Mouse (Mus musculus): ENCODE measurements around the gene Ttll1. TPM values are rescaled to one million over a fixed set of nuclear protein-coding genes. Genes with fewer than 3 reads are reported as not detected.
"Not testable (repeated sequence)": the region's sequence is repeated elsewhere in the genome, so short reads cannot be mapped to it uniquely, and the experiment has no call there.

Gene Ttll1
- total and polyA plus RNA-seq, 2 experiments from 2014 or later: 47.4 to 115 TPM

DNA sequence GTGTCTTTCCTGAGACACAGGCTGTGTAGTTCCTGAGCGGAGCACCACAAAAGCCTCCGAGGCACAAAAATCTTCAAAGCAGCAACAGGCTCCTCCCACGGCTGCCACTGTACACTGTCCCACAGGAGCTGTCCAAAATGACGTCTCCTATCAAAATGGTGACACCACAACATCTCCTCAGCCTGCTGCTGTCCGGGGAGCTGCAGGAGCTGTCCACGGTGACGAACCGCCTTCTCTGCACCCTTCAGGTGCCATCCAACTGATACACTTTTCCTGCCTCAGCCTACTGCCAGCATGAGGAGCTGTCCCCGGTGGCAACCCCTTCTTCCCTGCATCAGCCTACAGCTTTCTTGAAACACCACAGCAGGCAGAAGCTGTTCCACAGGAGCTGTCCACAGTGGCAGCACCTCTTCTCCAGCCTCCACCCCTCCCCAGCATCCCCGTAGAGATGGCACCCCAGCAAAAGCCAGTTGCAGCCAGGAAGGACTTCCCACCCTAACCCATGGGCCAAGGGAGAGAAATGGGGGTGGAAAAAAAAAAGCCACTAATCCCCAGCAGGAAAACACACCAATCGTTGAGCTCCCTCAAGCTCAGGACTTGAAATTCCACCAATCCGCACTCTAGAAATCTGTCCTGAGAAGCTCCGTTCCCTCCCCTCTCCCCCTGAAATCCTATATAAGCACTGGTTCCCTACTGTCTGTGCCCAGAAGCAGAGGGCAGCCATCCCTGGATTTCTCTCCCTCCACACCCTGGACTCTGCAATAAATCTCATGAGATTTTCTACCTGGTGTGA lies 2.0 kb upstream of the Ttll1 start:
- H3K9me3 ChIP-seq (ENCODE audit: low read length): no peaks in the 10 kb centered on the region
- peaks cover 4% of the 10 kb centered on the region; the same call in 1 of the 2 replicates for H3K4me1 ChIP-seq (ENCODE audit: insufficient read depth)
- TF ChIP-seq CTCF (IDR thresholded peaks at IDR 0.05; ENCODE audit: low read depth): no peak
- no peak for ATAC-seq
- no peaks in the 10 kb centered on the region for H3K36me3 ChIP-seq (ENCODE audit: insufficient read depth)
- no peak overlapping the region for H3K4me3 ChIP-seq (ENCODE audit: low read depth, low read length)
- H3K27ac ChIP-seq (ENCODE audit: low read depth, low read length): no peak overlapping the region
- no peak overlapping the region for H3K9ac ChIP-seq
- no peaks in the 10 kb centered on the region for H3K27me3 ChIP-seq (ENCODE audit: insufficient read depth, low read length)
- DNase-seq: no peak
- WGBS: 78% methylated on average over 13 of the region's 13 CpGs
- no peak overlapping the region for H3K4me2 ChIP-seq (ENCODE audit: low read depth)

DNA sequence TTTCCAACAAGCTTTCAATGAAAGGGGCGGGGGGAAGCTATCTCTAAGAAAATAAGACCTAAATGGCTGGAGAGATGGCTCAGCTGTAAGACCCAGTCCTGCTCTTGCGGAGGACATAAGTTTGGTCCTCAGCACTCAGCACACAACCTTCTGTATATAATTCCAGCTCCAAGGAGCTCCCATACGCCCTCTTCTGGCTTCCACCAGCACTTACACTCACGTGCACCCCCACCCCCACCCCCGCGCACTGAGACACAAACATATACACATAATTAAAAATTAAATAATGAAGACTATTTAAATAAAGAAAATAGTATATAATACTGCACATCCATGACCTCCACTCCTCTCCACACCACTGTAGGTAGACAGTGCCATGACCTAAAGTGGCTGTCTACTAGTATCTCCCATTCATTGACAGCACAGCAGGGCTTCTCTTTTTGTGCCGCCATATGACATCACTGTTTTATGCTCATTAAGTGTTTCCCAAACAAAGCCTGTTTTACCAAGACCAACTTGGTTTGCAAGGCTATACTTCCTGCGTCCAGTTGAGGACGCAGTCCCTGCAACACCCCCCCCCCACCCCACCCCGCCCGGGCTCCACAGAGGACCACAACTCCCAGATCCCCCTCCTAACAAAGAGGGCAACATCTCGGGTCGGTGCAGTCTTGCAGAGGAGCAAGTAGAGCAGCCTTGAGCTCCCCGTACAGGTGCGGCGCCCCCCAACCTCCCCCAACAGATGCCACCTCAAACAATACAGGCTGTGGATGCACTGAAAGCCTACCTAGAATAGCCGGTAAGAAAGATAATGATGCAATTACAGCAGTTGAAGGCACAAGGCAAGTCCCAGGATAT lies 516 bp downstream of the Ttll1 start:
- ATAC-seq (peak; percentile 81), DNase-seq (no peak)
- H3K27me3 ChIP-seq (ENCODE audit: insufficient read depth, low read length): no peaks in the 10 kb centered on the region
- H3K4me2 ChIP-seq (ENCODE audit: low read depth): peak overlapping the region; percentile 63
- H3K4me3 ChIP-seq (ENCODE audit: low read depth, low read length): peak overlapping the region; percentile 58
- WGBS: 27% methylated on average over 17 of the region's 17 CpGs
- H3K27ac ChIP-seq (ENCODE audit: low read depth, low read length): peak overlapping the region; percentile 94
- no peaks in the 10 kb centered on the region for H3K9me3 ChIP-seq (ENCODE audit: low read length)
- 0 out of 2 replicates have a peak, but pooled peaks cover 4% of the 10 kb centered on the region for H3K36me3 ChIP-seq (ENCODE audit: insufficient read depth)
- peak overlapping the region; percentile 86 for H3K9ac ChIP-seq
- TF ChIP-seq CTCF (IDR thresholded peaks at IDR 0.05; ENCODE audit: low read depth): no peak; the same call in 1 of the 2 replicates
- H3K4me1 ChIP-seq (ENCODE audit: insufficient read depth): peaks cover 4% of the 10 kb centered on the region; the same call in 1 of the 2 replicates

DNA sequence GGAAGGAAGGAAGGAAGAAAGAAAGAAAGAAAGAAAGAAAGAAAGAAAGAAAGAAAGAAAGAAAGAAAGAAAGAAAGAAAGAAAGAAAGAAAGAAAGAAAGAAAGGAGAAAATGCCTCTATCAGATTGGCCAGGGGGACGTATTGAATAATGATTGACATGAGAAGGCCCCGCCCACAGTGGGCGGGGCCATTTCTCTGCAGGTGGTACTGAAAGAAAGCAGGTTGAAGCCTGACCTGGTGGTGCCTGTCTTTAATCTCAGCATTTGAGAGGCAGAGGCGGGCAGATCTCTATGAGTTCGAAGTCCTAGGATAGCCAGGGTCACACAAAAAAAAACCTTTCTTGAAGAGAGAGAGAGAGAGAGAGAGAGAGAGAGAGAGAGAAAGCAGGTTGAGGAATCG lies 9.2 kb downstream of the Ttll1 start:
- H3K36me3 ChIP-seq (ENCODE audit: insufficient read depth): peaks cover 66% of the 10 kb centered on the region
- WGBS: 85% methylated on average over 6 of the region's 6 CpGs
- H3K4me3 ChIP-seq (ENCODE audit: low read depth, low read length); H3K9me3 ChIP-seq (ENCODE audit: low read length); H3K4me2 ChIP-seq (ENCODE audit: low read depth); H3K4me1 ChIP-seq (ENCODE audit: insufficient read depth); DNase-seq; ATAC-seq; H3K27ac ChIP-seq (ENCODE audit: low read depth, low read length); H3K9ac ChIP-seq; H3K27me3 ChIP-seq (ENCODE audit: insufficient read depth, low read length): not testable (repeated sequence)

DNA sequence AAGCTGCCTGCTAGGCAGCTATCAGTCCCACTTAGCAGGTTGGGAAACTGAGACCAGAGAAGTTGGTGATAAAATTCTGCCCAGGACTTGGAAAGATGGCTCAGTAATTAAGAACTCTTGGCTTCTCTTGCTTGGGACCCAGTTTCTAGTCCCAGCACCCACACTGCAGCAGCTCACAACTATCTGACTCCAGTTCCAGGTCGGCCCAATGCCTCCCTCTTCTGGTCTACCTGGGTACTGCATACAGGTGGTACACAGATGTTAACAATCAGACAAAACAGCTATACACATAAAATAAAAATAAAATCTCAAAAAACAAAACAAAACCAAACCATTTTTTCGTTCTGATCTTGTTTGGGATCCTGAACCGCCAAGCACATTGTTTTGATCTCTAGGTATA lies 10.3 kb downstream of the Ttll1 start:
- no peaks in the 10 kb centered on the region for H3K27me3 ChIP-seq (ENCODE audit: insufficient read depth, low read length)
- H3K36me3 ChIP-seq (ENCODE audit: insufficient read depth): peaks cover 75% of the 10 kb centered on the region
- H3K4me3 ChIP-seq (ENCODE audit: low read depth, low read length): no peak overlapping the region
- TF ChIP-seq CTCF (IDR thresholded peaks at IDR 0.05; ENCODE audit: low read depth): peak; percentile 47
- H3K27ac ChIP-seq (ENCODE audit: low read depth, low read length): no peak overlapping the region
- WGBS: 70% methylated on average over 3 of the region's 3 CpGs
- no peaks in the 10 kb centered on the region for H3K9me3 ChIP-seq (ENCODE audit: low read length)
- DNase-seq (no peak), ATAC-seq (no peak)
- no peak overlapping the region for H3K9ac ChIP-seq
- no peak overlapping the region for H3K4me2 ChIP-seq (ENCODE audit: low read depth)
- no peaks in the 10 kb centered on the region for H3K4me1 ChIP-seq (ENCODE audit: insufficient read depth)

DNA sequence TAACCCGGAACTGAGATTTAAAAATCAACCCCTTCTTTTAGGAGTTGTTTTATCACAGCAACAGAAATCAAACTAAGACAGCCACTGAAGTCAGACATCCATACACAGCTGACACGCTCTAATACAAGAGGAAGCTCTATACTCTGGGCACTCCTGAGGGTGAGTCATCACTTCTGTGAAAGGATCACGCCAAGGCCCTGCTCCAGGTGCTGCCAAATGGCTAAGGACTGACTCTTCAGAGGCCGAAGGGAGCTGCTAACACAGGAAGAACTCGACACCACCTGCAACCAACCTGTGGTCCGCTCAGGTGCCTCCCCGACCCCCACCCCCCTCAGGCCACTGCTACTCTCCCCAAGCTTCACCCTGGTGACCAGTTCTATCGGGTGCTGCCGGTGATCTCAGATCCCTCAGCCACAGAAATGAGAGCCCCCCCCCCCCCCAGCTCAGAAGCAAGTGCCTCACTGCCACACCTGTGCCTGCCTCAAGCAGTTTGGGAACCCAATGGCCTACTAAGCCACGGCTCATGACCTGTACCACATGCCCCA lies 11.4 kb downstream of the Ttll1 start:
- Histone ChIP-seq H3K36me3 (ENCODE audit: insufficient read depth) (peaks cover 83% of the 10 kb centered on the region), H3K27me3 (ENCODE audit: insufficient read depth, low read length) (no peaks in the 10 kb centered on the region), H3K4me2 (ENCODE audit: low read depth) (no peak overlapping the region), H3K4me3 (ENCODE audit: low read depth, low read length) (no peak overlapping the region), H3K9me3 (ENCODE audit: low read length) (no peaks in the 10 kb centered on the region), H3K27ac (ENCODE audit: low read depth, low read length) (no peak overlapping the region), H3K9ac (no peak overlapping the region), H3K4me1 (ENCODE audit: insufficient read depth) (no peaks in the 10 kb centered on the region)
- WGBS: 93% methylated on average over 10 of the region's 10 CpGs
- no peak for DNase-seq
- no peak for TF ChIP-seq CTCF (IDR thresholded peaks at IDR 0.05; ENCODE audit: low read depth)
- ATAC-seq: no peak

DNA sequence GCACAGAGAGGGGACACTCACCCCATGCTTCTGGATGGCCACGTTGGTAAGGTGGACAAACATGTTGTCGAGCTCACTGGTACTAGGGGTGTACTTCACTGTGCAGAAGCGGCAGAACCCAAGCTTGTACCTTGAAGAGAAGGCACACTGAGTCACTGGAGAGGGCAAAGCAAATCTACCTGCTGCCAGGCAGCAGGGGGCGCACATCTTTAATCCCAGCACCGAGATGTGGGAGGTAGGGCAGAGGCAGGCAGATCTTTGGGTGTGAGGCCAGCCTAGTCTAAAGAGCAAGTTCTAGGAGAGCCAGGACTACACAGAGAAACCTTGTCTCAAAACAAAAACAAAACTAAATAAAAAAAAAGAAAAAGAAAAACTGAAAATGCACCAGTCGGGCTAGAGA lies 13.4 kb downstream of the Ttll1 start:
- H3K9ac ChIP-seq: no peak overlapping the region
- H3K4me3 ChIP-seq (ENCODE audit: low read depth, low read length): no peak overlapping the region
- ATAC-seq: no peak
- TF ChIP-seq CTCF (IDR thresholded peaks at IDR 0.05; ENCODE audit: low read depth): no peak
- H3K27me3 ChIP-seq (ENCODE audit: insufficient read depth, low read length): no peaks in the 10 kb centered on the region
- no peak overlapping the region for H3K27ac ChIP-seq (ENCODE audit: low read depth, low read length)
- peaks cover 90% of the 10 kb centered on the region for H3K36me3 ChIP-seq (ENCODE audit: insufficient read depth)
- H3K9me3 ChIP-seq (ENCODE audit: low read length): no peaks in the 10 kb centered on the region
- no peak for DNase-seq
- H3K4me1 ChIP-seq (ENCODE audit: insufficient read depth): no peaks in the 10 kb centered on the region
- H3K4me2 ChIP-seq (ENCODE audit: low read depth): no peak overlapping the region
- 95% methylated on average over 6 of the region's 6 CpGs for WGBS
